Mouse (Mus musculus) E14TG2a.4 (cell line): Measurements from ENCODE around the gene Nrg3.

Source experiments
- CTCF ChIP-seq: conservative IDR thresholded peaks from 2 replicates; pipeline ENCODE4 v1.5.1; 2014; ENCODE audit warnings: low read length
- NANOG ChIP-seq: IDR thresholded peaks from 2 replicates; pipeline ENCODE4 v1.6.1; 2014; ENCODE audit warnings: borderline replicate concordance, low read length, mixed read lengths
- POU5F1 ChIP-seq: IDR thresholded peaks from 2 replicates; pipeline ENCODE4 v1.6.1; 2014; ENCODE audit warnings: low read length, borderline replicate concordance

DNA sequence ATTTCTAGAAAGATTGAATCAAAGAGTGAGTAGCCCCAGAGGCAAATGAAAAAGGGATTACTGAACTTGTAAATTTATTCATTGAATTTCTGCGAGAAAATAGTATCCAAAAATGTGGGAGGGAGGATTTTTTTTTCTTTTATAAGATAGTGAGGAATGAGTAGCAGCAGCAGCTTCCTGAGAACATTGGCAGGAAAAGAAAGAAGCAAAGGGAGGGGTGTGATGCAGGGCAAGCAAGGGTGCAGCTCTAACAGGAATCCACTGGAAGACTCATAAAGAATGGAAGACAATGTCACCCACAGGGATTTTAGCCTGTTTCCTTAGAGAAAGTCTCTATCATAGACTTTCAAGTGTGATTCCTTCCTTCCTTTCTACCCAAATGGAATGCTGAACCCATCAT lies 377.7 kb downstream of the Nrg3 start:
- TF ChIP-seq CTCF = no peak
- no peak for TF ChIP-seq NANOG
- TF ChIP-seq POU5F1 = no peak
